Mouse (Mus musculus) layer of hippocampus, adult 8-10 months (tissue): Measurements from ENCODE around the gene P4htm. TPM values are rescaled to one million over a fixed set of nuclear protein-coding genes. Genes with fewer than 3 reads are reported as not detected.
A peak's percentile ranks its signal among the peaks of the same experiment; 100 is the strongest.
"Not testable (repeated sequence)": the region's sequence is repeated elsewhere in the genome, so short reads cannot be mapped to it uniquely, and the experiment has no call there.

ENCODE experiments used
- DNase-seq, 2 experiments: peaks; one replicate each; pipeline ENCODE4 v3.0.0; 2022; ENCODE audit warnings: low spot score in 2 of 2
- total RNA-seq, 4 experiments: library from RNA; stranded (reverse); gene quantifications; 2 replicates each; pipeline ENCODE4 v1.2.4; 2022

P4htm gene
- 10 to 100 TPM; 92.9 to 99.1 (median 97.8) TPM for total RNA-seq

- DNase-seq, result peak; percentile 67 to 78
These were observed at the start of gene P4htm for GRCm38 (mm10) chr9:108596998-108597764. Gene P4htm, minus strand, starts transcription at chr9:108597667.

DNA sequence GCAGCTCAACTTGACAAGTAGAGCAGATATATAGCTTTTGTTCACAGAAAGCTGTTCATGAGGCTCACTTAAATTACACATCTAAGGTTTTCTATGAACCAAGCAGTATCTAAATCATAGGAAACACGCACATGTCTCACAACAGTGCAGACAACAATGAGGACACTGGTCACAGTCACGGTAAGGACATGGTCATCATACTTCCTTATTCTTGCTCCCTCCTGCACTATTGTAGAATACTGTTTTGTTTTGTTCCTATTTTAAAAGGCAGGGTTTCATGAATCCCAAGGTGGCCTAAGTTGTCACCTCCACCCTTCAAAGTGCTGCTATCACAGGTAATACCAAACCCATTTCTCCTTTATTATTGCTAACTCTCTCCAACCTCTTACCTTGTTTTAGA is 42.4 kb upstream of the P4htm start:
- DNase-seq, result no peak

GRCm38 (mm10) chr9:108635415-108635814 is 37.9 kb upstream of the P4htm start:
- DNase-seq, result no peak

GRCm38 (mm10) chr9:108633846-108634245 is 36.4 kb upstream of the P4htm start:
- DNase-seq, result peak in 1 of 2 experiments; percentile 12

- DNase-seq, result no peak
These were observed 34.9 kb upstream of the P4htm start for GRCm38 (mm10) chr9:108632375-108632774.

DNA sequence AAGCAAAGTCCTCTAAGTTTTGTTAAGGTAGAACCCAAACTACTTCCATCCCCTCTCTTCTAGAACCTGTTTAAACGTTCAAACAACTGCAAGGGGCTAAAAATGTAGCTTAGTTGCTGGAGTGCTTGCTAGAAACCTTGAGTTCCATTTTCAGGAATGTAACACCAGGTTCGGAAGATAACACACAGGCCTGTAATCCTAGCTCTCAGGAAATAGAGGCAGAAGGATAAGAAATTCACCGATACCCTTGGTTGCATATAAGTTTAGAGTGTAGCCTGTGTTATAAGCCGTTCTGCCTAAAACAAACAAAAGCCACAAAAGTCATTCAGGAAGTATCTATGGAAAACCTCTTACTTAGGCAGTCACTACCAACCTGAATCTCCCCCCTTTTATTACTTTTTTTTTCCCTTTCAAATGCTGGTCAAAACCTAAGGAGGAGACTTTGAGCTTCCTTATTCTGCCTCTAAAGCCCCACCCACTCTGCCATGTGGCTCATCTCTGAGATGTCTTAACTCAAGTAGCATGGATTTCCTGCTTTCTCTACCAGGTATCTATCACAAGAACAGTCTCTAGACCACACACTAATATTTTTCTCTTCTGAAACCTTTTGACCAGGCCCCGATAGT is 34.3 kb upstream of the P4htm start:
- DNase-seq, result no peak

DNA sequence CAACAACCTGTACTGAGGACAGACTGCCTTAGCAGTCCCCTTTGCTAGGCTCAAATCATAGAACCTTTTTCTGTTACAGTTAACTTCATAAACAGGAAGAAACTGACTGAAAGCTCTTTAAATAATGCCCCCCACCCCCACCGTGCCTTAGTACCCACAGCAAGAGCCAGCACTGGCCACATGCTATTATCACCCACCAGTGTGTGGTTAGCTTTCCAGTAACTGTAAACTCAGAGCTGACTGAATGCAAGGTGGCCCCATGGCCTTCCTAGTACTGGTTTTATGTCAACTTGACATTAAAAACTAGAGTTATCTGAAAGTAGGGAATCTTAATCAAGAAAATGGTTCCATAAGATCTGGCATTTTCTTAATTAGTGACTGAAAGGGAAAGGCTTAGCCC is 33.2 kb upstream of the P4htm start:
- DNase-seq, result no peak

DNA sequence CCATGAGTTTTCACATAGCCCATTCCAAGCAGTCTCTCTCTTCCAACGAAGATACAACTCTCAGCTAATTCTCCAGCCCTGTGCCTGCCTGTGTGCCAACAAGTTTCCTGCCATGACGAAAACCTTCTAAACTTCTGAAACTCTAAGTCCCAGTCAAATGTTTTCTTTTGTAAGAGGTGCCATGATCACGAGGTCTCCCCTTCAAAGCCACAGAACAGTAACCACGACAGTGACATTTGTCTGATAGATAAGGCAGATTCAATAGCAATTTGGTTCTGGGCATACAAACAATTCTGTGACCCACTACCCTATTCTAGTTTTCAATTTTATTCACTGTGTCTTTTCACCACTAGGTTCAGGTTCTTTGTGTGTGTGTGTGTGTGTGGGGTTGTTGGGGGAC is 30.7 kb upstream of the P4htm start:
- DNase-seq, result no peak

- DNase-seq, result no peak
These were observed 29.0 kb upstream of the P4htm start for GRCm38 (mm10) chr9:108626498-108626897.

GRCm38 (mm10) chr9:108617301-108617700 is 19.8 kb upstream of the P4htm start:
- DNase-seq, result no peak

DNA sequence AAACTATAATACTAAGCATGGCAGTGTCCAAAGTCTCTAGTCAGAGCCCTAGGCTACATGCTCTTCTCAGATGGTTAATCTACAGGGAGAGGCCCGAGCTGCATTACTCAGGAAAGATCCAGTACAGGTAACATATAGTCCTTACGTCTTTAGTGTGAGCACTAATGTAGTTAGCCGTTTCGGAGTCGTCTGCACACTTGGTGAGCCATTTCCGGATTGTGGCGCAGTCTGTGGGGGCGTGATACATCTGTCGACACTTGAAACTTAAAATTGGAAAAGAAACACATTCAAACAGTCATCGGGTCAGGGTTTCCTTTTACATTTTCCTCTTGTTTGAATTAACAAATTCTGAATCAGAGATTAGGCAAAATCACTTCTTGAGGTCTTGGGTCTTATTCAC is 14.0 kb upstream of the P4htm start:
- no peak for DNase-seq

GRCm38 (mm10) chr9:108608889-108609288 is 11.4 kb upstream of the P4htm start:
- no peak for DNase-seq

- DNase-seq, result not testable (repeated sequence)
These were observed 10.5 kb upstream of the P4htm start for GRCm38 (mm10) chr9:108607929-108608328.

- no peak for DNase-seq
These were observed 4.5 kb upstream of the P4htm start for GRCm38 (mm10) chr9:108601986-108602385.

DNA sequence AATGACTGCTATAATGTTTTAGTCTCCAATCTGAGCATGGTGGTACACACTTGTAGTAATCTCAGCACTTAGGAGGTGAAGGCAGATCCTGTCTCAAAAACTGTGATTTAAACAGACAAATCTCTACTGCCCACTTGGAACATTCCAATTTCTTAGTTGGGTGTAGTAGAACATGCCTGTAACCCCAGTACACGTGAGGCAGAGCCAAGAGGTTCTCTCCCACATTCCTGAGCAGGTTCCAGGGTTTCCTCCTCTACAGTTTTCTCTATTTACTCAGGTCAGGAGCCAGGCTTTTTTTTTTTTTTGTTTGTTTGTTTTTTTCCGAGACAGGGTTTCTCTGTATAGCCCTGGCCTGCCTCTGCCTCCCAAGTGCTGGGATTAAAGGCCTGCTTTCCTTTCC is 2.5 kb upstream of the P4htm start:
- no peak for DNase-seq

DNA sequence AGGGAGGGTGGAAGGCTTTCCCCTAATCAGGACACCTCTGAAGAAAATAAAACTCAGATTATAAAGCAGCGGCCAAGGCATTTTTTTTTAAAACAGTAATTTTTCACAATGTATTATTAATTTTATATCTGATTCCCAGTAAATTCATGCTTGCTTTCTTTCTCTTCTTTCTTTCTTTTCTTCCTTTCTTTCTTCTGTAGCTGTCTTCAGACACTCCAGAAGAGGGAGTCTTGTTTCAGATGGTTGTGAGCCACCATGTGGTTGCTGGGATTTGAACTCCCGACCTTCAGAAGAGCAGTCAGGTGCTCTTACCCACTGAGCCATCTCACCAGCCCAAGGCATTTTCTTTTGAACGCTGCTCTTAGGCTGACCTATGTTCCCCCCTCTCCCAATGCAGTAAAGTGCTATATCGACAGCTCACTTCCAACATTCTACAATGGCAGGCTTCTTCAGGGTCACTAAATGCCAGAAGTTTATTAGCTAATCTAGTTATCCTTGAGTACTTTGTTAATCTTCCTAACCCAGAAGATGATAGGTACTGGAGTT is 1.6 kb upstream of the P4htm start:
- no peak for DNase-seq

GRCm38 (mm10) chr9:108594354-108594753 is 3.1 kb downstream of the P4htm start:
- no peak for DNase-seq

- DNase-seq, result no peak
These were observed 6.0 kb downstream of the P4htm start for GRCm38 (mm10) chr9:108591462-108591861.

DNA sequence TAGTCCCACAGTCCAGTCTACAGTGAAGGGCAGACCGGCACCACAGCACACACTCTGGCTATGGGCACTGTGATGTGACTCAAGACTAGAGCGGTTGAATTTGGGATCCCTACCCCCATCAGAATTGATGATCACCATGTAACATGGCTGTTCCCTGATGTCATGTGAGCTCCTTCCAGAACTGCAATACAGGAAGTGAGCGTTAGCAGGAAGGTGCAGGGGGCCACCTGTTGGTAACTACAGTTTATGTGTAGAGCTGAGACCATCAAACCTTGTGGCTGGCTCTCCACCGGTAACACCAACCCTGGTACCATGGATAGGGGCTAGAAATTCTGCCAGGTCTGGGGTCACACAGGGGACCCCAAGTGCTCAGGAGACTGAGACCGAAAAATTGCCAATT is 8.2 kb downstream of the P4htm start:
- peak in 1 of 2 experiments; percentile 49 for DNase-seq

GRCm38 (mm10) chr9:108587571-108588180 is 9.8 kb downstream of the P4htm start:
- DNase-seq, result peak; percentile 88 to 91

DNA sequence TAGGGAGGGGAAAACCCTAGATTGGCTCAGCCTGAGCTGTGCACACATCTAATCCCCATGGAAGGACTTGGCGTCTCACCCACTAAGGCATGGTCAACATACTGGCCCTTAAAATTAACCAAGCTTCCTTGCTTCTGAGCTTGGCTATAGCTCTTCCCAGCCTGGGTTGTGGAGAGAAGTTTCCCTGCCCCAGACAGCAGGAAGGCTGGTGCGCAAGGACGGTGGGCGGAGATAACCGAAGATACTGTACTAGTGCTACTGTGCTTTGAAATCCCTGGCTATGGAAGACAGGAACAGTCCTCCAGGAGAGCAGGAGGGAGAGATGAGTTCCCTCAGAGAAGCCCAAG is 18.1 kb downstream of the P4htm start:
- peak in 1 of 2 experiments; percentile 25 for DNase-seq
